Mouse (Mus musculus): ENCODE measurements around the gene Zfp316. TPM values are rescaled to one million over a fixed set of nuclear protein-coding genes. Genes with fewer than 3 reads are reported as not detected.

The Zfp316 gene
- 0.94 TPM for polyA plus RNA-seq (2015; fragmentation: Illumina TruSeq; extraction: RNeasy Lipid Tissue Mini Kit (QIAGEN cat#74804); ENCODE audit: insufficient read depth, low read depth, low replicate concordance)

DNA sequence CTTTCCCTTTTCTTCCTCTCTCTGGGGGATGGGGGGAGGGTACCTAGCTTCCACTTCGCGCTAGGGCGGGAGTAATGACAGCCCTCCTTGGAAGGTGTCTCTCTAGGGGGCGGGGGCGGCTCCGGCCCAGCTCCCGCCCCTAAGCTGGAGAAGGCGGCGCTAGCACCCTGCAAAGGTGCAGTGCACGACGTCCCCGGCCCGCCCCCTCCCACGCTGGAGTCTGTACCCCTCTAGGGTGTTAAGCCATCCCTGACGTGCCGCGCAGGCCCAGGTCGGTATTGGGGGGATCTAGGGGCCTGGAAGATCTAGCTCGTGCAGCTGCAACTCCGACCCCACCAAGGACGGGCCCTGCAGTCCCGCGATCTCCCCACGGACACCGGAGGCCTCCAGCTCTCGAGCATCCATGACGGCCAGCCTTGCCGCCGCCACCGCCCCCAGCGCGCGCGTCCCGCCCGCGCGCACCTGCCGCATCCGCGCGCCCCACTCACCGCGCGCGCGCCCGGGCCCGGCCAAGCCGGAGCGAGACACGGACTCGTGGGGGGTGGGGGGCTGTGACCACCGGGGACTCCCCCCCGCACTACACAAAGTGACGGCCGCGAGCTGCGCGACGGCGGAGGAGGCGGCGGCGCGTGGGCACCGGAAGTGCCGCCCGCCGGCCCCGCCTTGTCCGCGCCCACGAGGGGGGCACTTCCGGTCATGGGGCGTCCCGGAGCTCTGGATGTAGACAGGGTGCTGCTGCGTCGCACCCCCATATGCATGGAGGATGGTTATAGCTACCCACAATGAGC lies at the start of gene Zfp316:
TSS of gene Zfp316 (minus strand) at position 660 of the 788 bp plus-strand sequence.

DNA sequence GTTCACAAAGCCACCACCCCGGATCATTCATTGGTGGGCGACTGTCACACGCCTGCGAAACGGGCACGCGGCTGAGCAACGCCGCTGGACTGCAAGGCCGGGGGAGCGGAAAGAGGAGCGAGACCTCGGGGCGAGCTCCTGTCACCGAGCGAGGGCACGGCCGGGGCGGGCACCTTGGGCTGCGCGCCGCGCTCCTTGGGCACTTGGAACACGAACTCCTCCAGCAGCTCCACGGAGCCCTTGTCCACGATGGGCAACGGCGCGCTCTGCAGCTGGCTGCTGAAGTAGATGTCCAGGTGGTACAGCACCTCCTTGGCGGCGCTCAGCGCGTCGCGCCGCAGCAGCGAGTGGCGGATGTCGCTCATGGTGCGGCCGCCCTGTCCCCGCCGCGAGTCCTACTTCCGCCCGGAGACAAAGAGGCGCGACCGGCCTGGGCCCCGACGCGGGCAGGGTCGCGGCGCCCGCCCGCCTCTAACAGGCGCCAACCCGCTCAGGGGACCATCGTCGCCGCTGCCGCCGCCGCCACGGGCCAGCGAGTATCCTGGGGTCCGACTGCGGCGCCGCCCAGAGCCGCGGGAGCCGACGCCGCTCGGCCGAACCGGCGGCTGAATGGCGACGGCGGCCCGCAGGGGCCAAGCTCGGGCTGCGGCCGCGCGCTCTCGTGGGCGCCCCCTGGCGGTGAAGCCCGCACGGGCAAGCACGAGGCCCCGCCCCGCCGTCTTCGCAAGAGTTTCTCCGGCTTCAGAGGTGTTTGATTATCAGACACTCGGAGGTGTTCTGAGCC lies 45.1 kb upstream of the Zfp316 start, which contains the start of gene E130309D02Rik:
TSS of gene E130309D02Rik (minus strand) at position 631 of the 784 bp plus-strand sequence.

DNA sequence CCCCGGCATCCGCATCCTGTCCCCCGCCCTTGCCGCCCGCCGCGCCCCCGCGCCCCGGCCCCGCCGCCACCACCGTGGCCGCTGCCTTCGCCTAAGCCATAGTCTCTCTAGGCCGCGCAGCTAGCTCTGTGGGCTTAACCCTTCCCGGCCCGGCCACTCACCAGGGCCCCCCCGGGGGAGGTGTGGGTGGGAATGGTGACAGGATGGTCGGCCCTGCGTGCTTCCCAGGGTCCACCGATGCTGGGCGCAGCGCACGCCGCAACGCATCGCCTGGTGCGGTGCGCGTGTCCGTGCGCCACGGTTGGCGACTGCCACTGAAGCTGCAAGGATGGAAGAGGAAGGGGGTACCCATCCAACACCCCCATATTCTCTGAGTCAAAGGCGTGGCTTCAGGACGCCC lies 23.6 kb upstream of the Zfp316 start, which contains the start of gene Zfp853:
TSS of gene Zfp853 (minus strand) at position 220 of the 400 bp plus-strand sequence.

DNA sequence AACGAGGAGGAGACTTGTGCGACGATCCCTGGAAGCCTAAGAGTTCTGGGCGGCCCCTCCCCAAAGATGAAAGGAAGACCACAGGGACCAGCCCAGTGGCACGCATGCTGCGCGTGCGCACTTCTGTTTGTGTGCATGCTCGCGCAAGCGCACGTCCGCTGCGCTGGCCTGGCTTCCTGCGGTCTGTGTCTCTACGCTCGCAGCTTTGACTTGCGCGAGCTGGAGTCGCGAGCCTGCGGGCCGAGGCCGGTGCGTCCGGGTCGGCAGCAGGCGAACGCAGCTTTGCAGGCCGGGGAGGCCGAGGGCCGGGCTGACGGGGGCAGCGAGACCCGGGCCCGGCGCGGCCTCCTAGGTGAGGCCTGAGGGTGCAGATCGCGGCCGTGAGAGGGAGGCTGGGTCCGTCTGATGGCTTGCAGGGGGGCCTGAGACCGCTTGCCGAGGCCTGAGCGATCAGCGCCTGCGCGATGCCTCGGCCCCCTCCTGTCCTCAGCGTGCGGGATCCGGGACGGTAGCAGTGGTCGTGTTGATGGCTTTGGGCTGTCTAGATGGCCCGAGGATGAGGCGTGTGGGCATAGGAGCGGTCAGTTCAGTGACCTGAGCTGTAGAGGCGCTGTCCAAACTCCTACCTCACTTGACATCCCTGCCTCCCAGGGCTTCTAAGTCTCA lies 34.7 kb downstream of the Zfp316 start, which contains the start of gene Zfp12:
TSS of gene Zfp12 (plus strand) at position 136 of the 666 bp plus-strand sequence.

DNA sequence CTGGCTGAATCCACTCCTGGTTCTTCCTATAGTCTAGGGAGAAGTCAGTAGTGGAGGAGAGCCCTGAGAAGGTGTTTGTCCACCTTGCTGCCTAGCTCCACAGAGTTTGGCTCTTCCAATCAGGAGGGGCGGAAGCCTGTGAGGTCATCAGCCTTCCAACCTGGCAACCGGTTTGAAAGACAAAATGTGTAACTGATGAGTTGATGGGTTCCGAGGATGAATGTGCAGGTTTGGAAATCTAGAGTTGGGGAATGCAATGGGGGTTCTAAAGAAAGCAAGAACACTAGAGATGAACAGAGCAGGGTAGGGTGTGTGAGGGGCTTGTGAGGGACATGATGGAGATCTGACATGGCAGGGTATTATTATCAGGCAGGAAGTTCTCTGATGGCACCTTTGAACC lies 43.0 kb downstream of the Zfp316 start, which contains the start of gene Spdye4a:
TSS of gene Spdye4a (minus strand) at position 101 of the 400 bp plus-strand sequence.

Other genes starting within 250 kb of the Zfp316 start
- gene Rnf216, start 157.0 kb downstream of the Zfp316 start, polyA plus RNA-seq (2015; fragmentation: Illumina TruSeq; extraction: RNeasy Lipid Tissue Mini Kit (QIAGEN cat#74804); ENCODE audit: insufficient read depth, low read depth, low replicate concordance), result 5.7 TPM
- gene Olfr718-ps1, start 122.4 kb downstream of the Zfp316 start, polyA plus RNA-seq (2015; fragmentation: Illumina TruSeq; extraction: RNeasy Lipid Tissue Mini Kit (QIAGEN cat#74804); ENCODE audit: insufficient read depth, low read depth, low replicate concordance), result not detected
- 3.6 TPM for gene Rbak, start 89.2 kb downstream of the Zfp316 start, polyA plus RNA-seq (2015; fragmentation: Illumina TruSeq; extraction: RNeasy Lipid Tissue Mini Kit (QIAGEN cat#74804); ENCODE audit: insufficient read depth, low read depth, low replicate concordance)
- gene Spdye4b, start 89.0 kb downstream of the Zfp316 start, polyA plus RNA-seq (2015; fragmentation: Illumina TruSeq; extraction: RNeasy Lipid Tissue Mini Kit (QIAGEN cat#74804); ENCODE audit: insufficient read depth, low read depth, low replicate concordance), result not detected
- not detected for gene Spdye4a, start 43.1 kb downstream of the Zfp316 start, polyA plus RNA-seq (2015; fragmentation: Illumina TruSeq; extraction: RNeasy Lipid Tissue Mini Kit (QIAGEN cat#74804); ENCODE audit: insufficient read depth, low read depth, low replicate concordance)
- gene Zfp12, start 34.9 kb downstream of the Zfp316 start, polyA plus RNA-seq (2015; fragmentation: Illumina TruSeq; extraction: RNeasy Lipid Tissue Mini Kit (QIAGEN cat#74804); ENCODE audit: insufficient read depth, low read depth, low replicate concordance), result 5.0 TPM
- gene Zfp853, start 23.6 kb upstream of the Zfp316 start, polyA plus RNA-seq (2015; fragmentation: Illumina TruSeq; extraction: RNeasy Lipid Tissue Mini Kit (QIAGEN cat#74804); ENCODE audit: insufficient read depth, low read depth, low replicate concordance), result 0.28 TPM
- gene E130309D02Rik, start 45.3 kb upstream of the Zfp316 start, polyA plus RNA-seq (2015; fragmentation: Illumina TruSeq; extraction: RNeasy Lipid Tissue Mini Kit (QIAGEN cat#74804); ENCODE audit: insufficient read depth, low read depth, low replicate concordance), result 4.2 TPM
- gene Zdhhc4, start 59.2 kb upstream of the Zfp316 start, polyA plus RNA-seq (2015; fragmentation: Illumina TruSeq; extraction: RNeasy Lipid Tissue Mini Kit (QIAGEN cat#74804); ENCODE audit: insufficient read depth, low read depth, low replicate concordance), result 18.9 TPM
- gene Grid2ip, start 87.3 kb upstream of the Zfp316 start, polyA plus RNA-seq (2015; fragmentation: Illumina TruSeq; extraction: RNeasy Lipid Tissue Mini Kit (QIAGEN cat#74804); ENCODE audit: insufficient read depth, low read depth, low replicate concordance), result not detected
- gene Kdelr2, start 133.8 kb upstream of the Zfp316 start, polyA plus RNA-seq (2015; fragmentation: Illumina TruSeq; extraction: RNeasy Lipid Tissue Mini Kit (QIAGEN cat#74804); ENCODE audit: insufficient read depth, low read depth, low replicate concordance), result 24.7 TPM
- gene Daglb, start 194.6 kb upstream of the Zfp316 start, polyA plus RNA-seq (2015; fragmentation: Illumina TruSeq; extraction: RNeasy Lipid Tissue Mini Kit (QIAGEN cat#74804); ENCODE audit: insufficient read depth, low read depth, low replicate concordance), result 3.4 TPM

All from pancreas, adult 10 weeks (tissue).